Mouse (Mus musculus) neural tube, embryonic 11.5 days (tissue): Measurements from ENCODE around the gene Pear1. TPM values are rescaled to one million over a fixed set of nuclear protein-coding genes. Genes with fewer than 3 reads are reported as not detected.

Experiments
- ATAC-seq: fragments of 200-750 bp; cut with Nextera tagmentation; 2 replicates; pipeline ENCODE4 v1.8.0; 2017; ENCODE audit warnings: moderate number of reproducible peaks, mild to moderate bottlenecking, moderate TSS enrichment, moderate library complexity; ENCODE audit not compliant: insufficient read depth, low FRiP score, low TSS enrichment
- DNase-seq: peaks from one replicate; pipeline ENCODE4 v3.0.0-alpha.2; 2015; ENCODE audit warnings: low spot score
- H3K27ac ChIP-seq: fragments of 300-500 bp; sonication (generic); 2 replicates; pipeline ENCODE4 v1.5.1; 2014; ENCODE audit warnings: low read depth, mild to moderate bottlenecking, low read length
- H3K27me3 ChIP-seq: fragments of 300-500 bp; sonication (generic); 2 replicates; pipeline ENCODE4 v1.6.1; 2014; ENCODE audit warnings: mild to moderate bottlenecking, low read length, mixed read lengths; ENCODE audit not compliant: control insufficient read depth, insufficient read depth
- H3K36me3 ChIP-seq: fragments of 300-500 bp; sonication (generic); 2 replicates; pipeline ENCODE4 v1.6.1; 2014; ENCODE audit warnings: mild to moderate bottlenecking, low read length, moderate library complexity, mixed read lengths; ENCODE audit not compliant: control insufficient read depth, insufficient read depth
- H3K4me1 ChIP-seq: fragments of 300-500 bp; sonication (generic); 2 replicates; pipeline ENCODE4 v1.6.1; 2014; ENCODE audit warnings: low read length, mixed read lengths; ENCODE audit not compliant: control insufficient read depth, insufficient read depth
- H3K4me2 ChIP-seq: fragments of 300-500 bp; sonication (generic); 2 replicates; pipeline ENCODE4 v1.6.1; 2014; ENCODE audit warnings: low read depth, mild to moderate bottlenecking, moderate library complexity
- H3K4me3 ChIP-seq: fragments of 300-500 bp; sonication (generic); 2 replicates; pipeline ENCODE4 v1.5.1; 2014; ENCODE audit warnings: low read depth, low read length
- H3K9ac ChIP-seq: fragments of 300-500 bp; sonication (generic); 2 replicates; pipeline ENCODE4 v1.6.1; 2014; ENCODE audit warnings: mild to moderate bottlenecking, low read length
- H3K9me3 ChIP-seq: fragments of 300-500 bp; sonication (generic); 2 replicates; pipeline ENCODE4 v1.6.1; 2016; ENCODE audit warnings: low read length; ENCODE audit not compliant: control insufficient read depth
- WGBS: fragments of 180-500 bp; shearing (Covaris S2); extraction: QIAGEN DNeasy Blood & Tissue Kit; methylation state at CpG from one replicate; pipeline ENCODE4 v1.1.7; 2014; 5-methylcytosine and 5-hydroxymethylcytosine counted together
- polyA plus RNA-seq: library from polyadenylated mRNA; unstranded; fragments of >200 nt; fragmentation: Nextera tagmentation; extraction: Ambion mirVana; gene quantifications from 2 replicates; pipeline ENCODE4 v1.2.1, GENCODE M21; 2014

Pear1 gene
- polyA plus RNA-seq, 1 experiment from 2014 or later: 10.2 TPM

- Histone ChIP-seq H3K36me3 (peaks cover 19% of the 10 kb centered on the region), H3K9me3 (no peaks in the 10 kb centered on the region), H3K4me3 (no peak overlapping the region), H3K27ac (no peak overlapping the region), H3K27me3 (no peaks in the 10 kb centered on the region), H3K4me1 (no peaks in the 10 kb centered on the region), H3K4me2 (no peak overlapping the region), H3K9ac (no peak overlapping the region)
- WGBS: 90% methylated on average over 2 of the region's 2 CpGs
- DNase-seq (no peak), ATAC-seq (no peak)
Observed at GRCm38 (mm10) chr3:87718525-87718924, 105.6 kb downstream of the Pear1 start.

Other genes starting within 250 kb of the Pear1 start
- gene Arhgef11, start 206.7 kb downstream of the Pear1 start, polyA plus RNA-seq: 18.3 and 22.0 TPM in 2 replicates
- gene Lrrc71, start 75.7 kb downstream of the Pear1 start, polyA plus RNA-seq: 0.24 and 0.31 TPM in 2 replicates
- gene Ntrk1, start 29.1 kb downstream of the Pear1 start, polyA plus RNA-seq: 18.3 and 20.4 TPM in 2 replicates
- 0.45 and 0.87 TPM in 2 replicates for gene Insrr, start 27.4 kb downstream of the Pear1 start, polyA plus RNA-seq
- not detected in 2 replicates for gene Sh2d2a, start 22.4 kb upstream of the Pear1 start, polyA plus RNA-seq
- gene Prcc, start 61.3 kb upstream of the Pear1 start, polyA plus RNA-seq: 17.8 and 20.3 TPM in 2 replicates
- 256 and 261 TPM in 2 replicates for gene Hdgf, start 82.0 kb upstream of the Pear1 start, polyA plus RNA-seq
- gene Mrpl24, start 95.2 kb upstream of the Pear1 start, polyA plus RNA-seq: 76.1 and 79.2 TPM in 2 replicates
- 52.3 and 53.9 TPM in 2 replicates for gene Isg20l2, start 106.0 kb upstream of the Pear1 start, polyA plus RNA-seq
- 14.5 and 16.9 TPM in 2 replicates for gene Rrnad1, start 106.4 kb upstream of the Pear1 start, polyA plus RNA-seq
- 565 and 607 TPM in 2 replicates for gene Crabp2, start 124.4 kb upstream of the Pear1 start, polyA plus RNA-seq
- gene Nes, start 146.8 kb upstream of the Pear1 start, polyA plus RNA-seq: 59.5 and 60.2 TPM in 2 replicates
- gene Bcan, start 175.9 kb upstream of the Pear1 start, polyA plus RNA-seq: 0.31 and 0.72 TPM in 2 replicates
- 0.14 TPM in 1 of 2 replicates, not detected in the other for gene Hapln2, start 203.3 kb upstream of the Pear1 start, polyA plus RNA-seq
- gene Gpatch4, start 218.8 kb upstream of the Pear1 start, polyA plus RNA-seq: 32.5 and 34.2 TPM in 2 replicates
- gene Naxe, start 234.2 kb upstream of the Pear1 start, polyA plus RNA-seq: 127 and 131 TPM in 2 replicates